Mouse (Mus musculus) liver, embryonic 16.5 days (tissue): ENCODE measurements at regions not wholly inside any gene's neighbourhood (a gene's known extent, or its start where the extent isn't known, plus 50 kb on each side); places are given as distances from the start of the nearest gene placed in this dataset.
"Not testable (repeated sequence)": the region's sequence is repeated elsewhere in the genome, so short reads cannot be mapped to it uniquely, and the experiment has no call there.

Experiments used
- ATAC-seq: fragments of 200-750 bp; cut with Nextera tagmentation; 2 replicates; pipeline ENCODE4 v1.8.0; 2017; ENCODE audit warnings: low read depth, mild to moderate bottlenecking, moderate number of reproducible peaks, moderate library complexity
- H3K27ac ChIP-seq: fragments of 300-500 bp; sonication (generic); 2 replicates; pipeline ENCODE4 v1.5.1; 2014; ENCODE audit warnings: mild to moderate bottlenecking, low read length
- H3K27me3 ChIP-seq: fragments of 300-500 bp; sonication (generic); 2 replicates; pipeline ENCODE4 v1.6.1; 2014; ENCODE audit warnings: low read depth, low read length, mixed read lengths; ENCODE audit not compliant: control insufficient read depth, insufficient read depth
- H3K36me3 ChIP-seq: fragments of 300-500 bp; sonication (generic); 2 replicates; pipeline ENCODE4 v1.6.1; 2014; ENCODE audit warnings: mild to moderate bottlenecking; ENCODE audit not compliant: control insufficient read depth, insufficient read depth
- H3K4me1 ChIP-seq: fragments of 300-500 bp; sonication (generic); 2 replicates; pipeline ENCODE4 v1.6.1; 2014; ENCODE audit warnings: low read depth, low read length, mixed read lengths; ENCODE audit not compliant: control insufficient read depth
- H3K4me2 ChIP-seq: fragments of 300-500 bp; sonication (generic); 2 replicates; pipeline ENCODE4 v1.6.1; 2014; ENCODE audit warnings: low read depth, low read length, mixed read lengths
- H3K4me3 ChIP-seq: fragments of 300-500 bp; sonication (generic); 2 replicates; pipeline ENCODE4 v1.5.1; 2014; ENCODE audit warnings: low read depth, mild to moderate bottlenecking, low read length
- H3K9ac ChIP-seq: fragments of 300-500 bp; sonication (generic); 2 replicates; pipeline ENCODE4 v1.6.1; 2014; ENCODE audit warnings: low read depth, low read length
- H3K9me3 ChIP-seq: fragments of 300-500 bp; sonication (generic); replicated peaks from 2 replicates; pipeline ENCODE4 v1.6.1; 2016; ENCODE audit warnings: low read length; ENCODE audit not compliant: control insufficient read depth
- WGBS: fragments of 180-500 bp; shearing (Covaris S2); extraction: QIAGEN DNeasy Blood & Tissue Kit; methylation state at CpG from one replicate; pipeline ENCODE4 v1.1.7; 2014; ENCODE audit not compliant: insufficient replicate concordance; 5-methylcytosine and 5-hydroxymethylcytosine counted together

GRCm38 (mm10) chr4:3343443-3343842 is 158.3 kb upstream of the Vmn1r3 start:
- H3K4me1 ChIP-seq, H3K9me3 ChIP-seq, H3K4me2 ChIP-seq, H3K4me3 ChIP-seq, H3K36me3 ChIP-seq, H3K9ac ChIP-seq, H3K27me3 ChIP-seq, H3K27ac ChIP-seq: not testable (repeated sequence)
- 49% methylated on average over 8 of the region's 8 CpGs for WGBS
- peak; percentile 55; the same call in 1 of the 2 replicates for ATAC-seq

- not testable (repeated sequence) for H3K27me3 ChIP-seq, ATAC-seq, H3K27ac ChIP-seq, H3K4me1 ChIP-seq, H3K9me3 ChIP-seq, H3K36me3 ChIP-seq, H3K4me2 ChIP-seq, H3K4me3 ChIP-seq, H3K9ac ChIP-seq
- 65% methylated on average over 2 of the region's 2 CpGs for WGBS
Measured at GRCm38 (mm10) chr4:3342696-3343095, 157.5 kb upstream of the Vmn1r3 start.

GRCm38 (mm10) chr4:3342165-3342564 is 157.0 kb upstream of the Vmn1r3 start:
- H3K27me3 ChIP-seq, H3K4me3 ChIP-seq, H3K36me3 ChIP-seq, H3K4me2 ChIP-seq, H3K27ac ChIP-seq, ATAC-seq, H3K9me3 ChIP-seq, H3K4me1 ChIP-seq, H3K9ac ChIP-seq: not testable (repeated sequence)
- 74% methylated on average over 6 of the region's 6 CpGs for WGBS
